Mouse (Mus musculus) heart, postnatal 36 days (tissue): ENCODE results near the gene Resp18. TPM values are rescaled to one million over a fixed set of nuclear protein-coding genes. Genes with fewer than 3 reads are reported as not detected.

ENCODE experiments used
- DNase-seq, 2 experiments: peaks; one replicate each; pipeline ENCODE4 v3.0.0; 2021 to 2022
- intact Hi-C: fragments of 180-260 bp; cut with DNase I; formaldehyde crosslinking; loops from one replicate; pipeline ENCODE4 v1.15.1; 2025
- total RNA-seq, 2 experiments: library from RNA; stranded (reverse); gene quantifications; 2 replicates each; pipeline ENCODE4 v1.2.3; 2021

The Resp18 gene
- total RNA-seq, 2 experiments from 2014 or later = not detected

DNA sequence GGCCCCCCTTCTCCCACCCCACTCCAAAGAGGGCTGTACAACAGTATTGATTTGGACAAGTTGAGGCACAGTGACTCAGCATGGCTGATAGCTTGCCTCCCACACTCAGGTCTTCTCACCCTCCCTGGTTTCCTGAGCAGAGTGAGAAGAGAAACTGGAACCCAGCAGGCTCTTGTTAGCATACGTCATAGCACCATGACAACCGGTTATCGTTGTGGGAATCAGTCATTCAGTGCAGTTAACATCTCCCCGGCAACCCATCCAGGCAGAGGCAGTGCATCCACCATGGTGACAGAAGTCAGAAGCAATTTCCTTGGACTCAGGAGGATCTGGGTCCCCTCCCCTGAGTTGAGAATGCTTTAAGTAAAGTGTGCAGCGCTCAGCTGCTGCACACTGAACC lies 4.8 kb upstream of the Resp18 start:
- DNase-seq = no peak
- intact Hi-C loops = no loop called here

DNA sequence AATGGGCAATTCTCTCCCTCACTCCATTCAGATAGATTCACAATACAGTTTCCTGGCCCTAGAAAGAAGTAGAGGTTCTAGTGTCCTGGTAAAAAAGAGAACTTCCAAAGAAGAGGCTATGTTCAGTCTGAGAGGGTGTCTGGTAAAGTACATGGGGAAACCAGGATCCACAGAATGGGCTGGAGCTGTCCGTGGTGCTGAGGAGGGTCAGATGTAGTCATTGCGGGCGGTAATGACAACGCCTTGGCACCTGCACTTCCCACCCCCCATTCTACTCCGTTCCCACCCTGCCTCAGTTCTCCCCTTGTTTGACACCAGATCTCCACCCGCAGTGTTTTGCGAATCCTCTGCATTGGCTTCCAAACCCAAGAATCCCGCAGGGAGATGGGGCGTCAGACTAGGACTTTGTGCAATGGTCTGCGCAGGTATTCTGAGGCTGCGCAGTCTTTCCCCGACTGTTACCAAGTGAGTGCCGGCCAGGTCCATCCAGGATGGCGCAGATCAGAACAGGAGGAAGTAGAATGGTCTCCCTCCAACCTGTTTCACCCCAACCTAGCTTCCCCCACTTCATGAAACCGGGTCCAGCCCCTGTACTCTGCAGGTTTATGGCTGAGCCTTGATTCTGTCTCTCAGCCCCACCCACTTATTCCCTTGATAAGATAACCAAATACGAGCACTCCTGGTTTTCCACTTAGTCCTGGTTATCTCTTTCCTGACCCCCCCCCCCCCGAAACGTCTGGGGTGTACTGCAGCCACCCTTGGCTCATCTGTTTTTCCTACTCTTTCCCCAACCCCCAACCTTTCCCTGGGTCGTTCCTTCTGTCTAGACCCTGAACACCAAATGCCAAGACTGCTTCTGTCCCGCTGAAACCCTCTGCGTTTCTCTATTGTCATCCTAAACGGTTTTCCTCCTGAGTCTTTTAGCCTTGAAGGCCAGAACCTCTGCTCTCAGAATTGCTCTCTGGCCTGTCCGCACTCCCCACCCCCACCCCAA lies 723 bp downstream of the Resp18 start:
- DNase-seq = peak; percentile 30 to 63
- intact Hi-C loops = loop anchor here (10.0 kb wide), 1 partner anchor 353 kb away; no protein-coding TSS in a partner anchor

DNA sequence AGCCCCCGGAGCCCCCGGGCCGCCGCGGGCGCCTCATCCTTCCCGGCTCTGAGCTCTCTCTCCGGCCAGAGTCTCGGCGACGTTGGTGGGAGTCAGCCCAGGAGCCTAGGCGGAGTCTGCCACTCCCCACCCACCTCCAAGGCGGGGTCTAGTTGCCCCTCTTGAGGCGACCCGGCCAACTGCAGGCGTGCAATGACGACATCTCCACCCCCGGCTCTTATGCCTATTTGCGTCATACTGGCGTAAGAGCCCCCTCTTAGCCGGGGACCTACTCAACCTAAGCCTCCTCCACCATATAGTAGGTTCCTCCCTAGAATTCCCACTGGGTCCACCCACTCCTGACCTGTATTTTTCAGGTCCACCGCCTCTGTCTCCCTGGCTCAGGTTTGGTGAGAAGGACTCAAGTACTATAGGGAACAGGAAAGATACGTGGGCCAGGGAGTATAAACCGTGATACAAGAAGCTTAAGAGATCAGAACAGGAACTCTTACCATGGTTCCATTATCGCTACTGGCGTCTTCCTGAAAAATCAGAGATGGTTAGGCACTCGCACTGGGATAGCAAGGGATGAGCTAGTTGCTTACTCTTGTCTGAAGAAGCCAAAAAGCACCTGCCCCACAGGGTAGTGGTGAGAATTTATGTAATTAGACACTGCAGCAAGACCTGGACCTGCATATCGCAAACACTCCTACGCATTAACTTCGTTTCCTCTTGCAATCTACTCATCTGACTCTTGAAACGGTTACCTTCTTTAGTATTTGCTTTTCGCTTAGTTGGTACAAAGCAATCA lies 13.9 kb downstream of the Resp18 start, which contains the start of gene Ptprn:
Gene Ptprn (minus strand): TSS at position 412 of the 790 bp plus-strand sequence.
- DNase-seq = no peak
- intact Hi-C loops = no loop called here

DNA sequence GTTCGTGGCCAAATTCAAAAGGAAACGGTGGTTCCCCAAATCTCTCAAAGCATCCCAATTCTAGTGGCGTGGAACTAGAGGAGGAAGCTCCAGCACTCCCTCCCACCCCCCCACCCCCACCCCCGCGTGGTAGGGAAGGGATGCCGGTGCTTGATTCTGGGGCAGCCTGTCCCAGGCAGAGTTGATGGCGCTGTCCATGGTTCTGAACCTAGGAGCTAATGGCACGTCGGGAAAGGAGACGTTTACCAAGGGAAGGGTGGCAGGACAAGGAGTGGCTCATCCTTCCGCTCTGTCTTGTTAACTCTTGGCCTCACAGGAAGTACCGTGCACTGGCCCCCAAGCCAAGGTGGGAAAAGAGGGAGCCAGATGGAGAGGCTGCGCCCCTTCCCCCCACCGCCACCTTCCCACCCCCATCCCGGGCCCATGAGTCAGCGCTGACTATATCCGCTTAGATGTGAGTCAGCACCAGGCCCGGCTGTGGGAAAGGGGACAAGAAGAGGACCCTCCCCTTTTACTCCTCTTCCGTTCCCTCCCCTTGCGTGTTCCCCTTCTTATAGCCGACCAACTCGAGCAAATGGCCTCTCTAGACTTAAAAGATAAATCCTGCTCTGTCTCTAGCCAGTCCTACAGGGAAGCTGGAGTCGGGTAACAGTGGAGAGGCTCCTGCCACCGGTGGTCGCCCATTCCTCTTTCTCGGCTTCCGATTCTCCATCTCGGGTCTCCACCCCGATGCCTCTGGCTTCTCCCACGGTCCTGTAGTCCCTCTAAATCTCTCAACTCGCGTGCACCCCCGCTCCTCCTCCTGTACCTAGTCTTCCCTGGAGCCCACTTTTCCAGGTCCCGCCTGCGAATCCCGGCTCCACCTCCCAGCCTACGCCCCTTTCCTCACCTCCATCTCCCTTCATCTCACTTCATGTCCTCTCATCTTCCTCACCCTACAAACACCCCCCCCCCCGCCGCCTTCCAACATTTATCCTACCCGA lies 15.0 kb downstream of the Resp18 start:
- intact Hi-C loops = no loop called here
- DNase-seq = peak in 1 of 2 experiments; percentile 72

DNA sequence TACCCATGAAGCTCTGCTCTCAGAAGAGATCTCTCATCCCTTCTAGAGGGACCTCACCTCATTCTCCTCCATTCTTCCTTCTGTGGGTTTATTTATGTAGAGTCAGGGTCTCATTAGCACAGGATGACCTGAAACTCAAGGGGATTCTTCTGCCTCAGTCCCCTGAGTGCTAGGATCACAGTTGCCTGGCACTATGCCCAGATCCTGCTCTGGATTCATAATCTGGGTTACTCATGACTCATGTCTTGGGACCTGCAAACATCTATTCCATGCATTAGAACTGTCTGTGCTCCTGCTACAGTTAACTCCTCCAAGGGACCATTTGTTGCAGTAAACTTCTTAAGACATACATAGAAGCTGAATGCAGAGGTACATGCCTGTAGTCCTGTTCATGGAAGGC lies 16.9 kb downstream of the Resp18 start:
- no peak for DNase-seq
- intact Hi-C loops = no loop called here

DNA sequence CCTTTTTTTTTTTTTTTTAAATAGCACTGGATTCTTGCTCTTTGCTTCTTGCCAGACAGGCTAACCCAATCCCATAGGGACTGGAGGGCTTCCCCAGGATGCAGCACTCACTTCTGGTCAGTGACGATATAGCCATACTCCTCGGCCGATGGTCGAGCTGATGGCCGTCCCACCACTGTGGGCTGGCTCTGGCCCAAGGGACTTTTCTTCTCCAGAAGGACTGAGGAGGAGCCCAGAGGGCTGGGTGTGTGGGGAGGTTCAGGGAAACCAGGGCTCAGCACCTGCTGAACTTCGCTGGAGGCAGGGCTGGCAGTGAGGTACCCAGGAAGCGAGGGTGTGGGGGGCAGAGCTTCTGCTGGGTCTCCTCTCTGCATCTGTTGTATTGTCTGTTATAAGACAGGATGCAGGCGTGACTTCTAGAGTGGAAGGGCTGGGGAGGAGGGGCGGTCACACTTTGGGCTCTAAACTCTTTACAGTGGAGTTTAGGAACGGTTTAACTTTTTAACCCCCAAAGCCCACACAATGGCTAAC lies 22.6 kb downstream of the Resp18 start:
- no peak for DNase-seq
- intact Hi-C loops = loop anchor here (10.0 kb wide), 1 partner anchor 291 kb away; no protein-coding TSS in a partner anchor

DNA sequence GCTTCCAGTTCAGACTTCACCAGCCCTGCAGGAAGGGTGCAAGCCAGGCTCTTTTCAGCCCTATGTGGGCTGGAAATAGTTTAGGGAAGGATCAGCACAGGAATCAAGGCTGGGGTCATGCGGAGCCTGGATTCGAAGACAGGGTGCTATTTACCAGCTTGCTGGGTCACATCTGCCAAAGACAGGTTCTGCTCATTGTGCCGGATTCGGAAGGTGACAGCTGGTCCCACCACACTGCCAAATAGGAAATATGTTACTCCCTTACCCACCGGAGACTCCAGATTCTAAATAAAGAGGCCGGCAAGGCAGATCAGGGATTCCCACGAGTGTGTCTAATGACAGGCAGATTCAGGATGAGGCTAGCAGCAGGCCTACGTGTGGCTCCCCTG lies 23.6 kb downstream of the Resp18 start:
- no peak for DNase-seq
- intact Hi-C loops = loop anchor here (5.0 to 10.0 kb wide), 2 partner anchors 72 to 290 kb away; partner anchors contain the start of gene Abcb6

DNA sequence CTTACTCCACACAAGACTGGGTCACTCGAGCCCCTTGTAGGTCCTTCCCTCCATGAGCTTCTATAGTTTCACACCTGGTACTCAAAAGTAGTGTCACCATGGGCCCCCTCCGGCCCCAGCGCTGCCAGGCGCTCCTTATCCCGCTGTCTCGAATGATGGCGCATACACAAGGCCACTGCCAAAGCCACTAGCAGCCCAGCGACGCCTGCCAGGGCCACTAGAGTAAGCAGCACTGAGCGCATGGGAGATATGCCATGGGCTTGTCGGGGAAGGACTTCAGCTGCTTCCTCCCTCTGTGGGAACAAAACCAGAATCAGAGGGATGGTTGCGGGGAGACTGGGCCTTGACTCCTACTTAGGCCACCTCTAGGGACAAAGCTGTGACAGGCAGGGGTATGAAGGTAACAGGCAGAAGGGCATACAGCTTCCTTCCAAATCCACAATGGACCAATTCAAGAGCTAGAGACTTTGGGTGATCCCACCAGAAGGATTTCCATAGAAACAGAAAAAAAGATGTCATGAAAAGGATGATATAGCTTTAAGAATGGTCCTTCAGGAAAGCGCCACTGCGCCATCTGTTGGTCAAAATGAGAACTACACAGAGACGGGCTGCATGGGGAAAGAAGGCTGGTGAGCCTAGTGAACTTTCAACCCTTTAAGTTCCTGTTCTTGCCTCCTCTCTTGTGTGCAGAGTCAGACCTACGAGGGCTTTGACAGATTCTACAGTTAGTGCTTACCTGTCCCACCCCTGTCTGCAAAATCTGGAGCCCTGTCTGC lies 24.2 kb downstream of the Resp18 start:
- peak; percentile 83 to 93 for DNase-seq
- intact Hi-C loops = loop anchor here (5.0 to 10.0 kb wide), 2 partner anchors 72 to 289 kb away; partner anchors contain the start of gene Abcb6

DNA sequence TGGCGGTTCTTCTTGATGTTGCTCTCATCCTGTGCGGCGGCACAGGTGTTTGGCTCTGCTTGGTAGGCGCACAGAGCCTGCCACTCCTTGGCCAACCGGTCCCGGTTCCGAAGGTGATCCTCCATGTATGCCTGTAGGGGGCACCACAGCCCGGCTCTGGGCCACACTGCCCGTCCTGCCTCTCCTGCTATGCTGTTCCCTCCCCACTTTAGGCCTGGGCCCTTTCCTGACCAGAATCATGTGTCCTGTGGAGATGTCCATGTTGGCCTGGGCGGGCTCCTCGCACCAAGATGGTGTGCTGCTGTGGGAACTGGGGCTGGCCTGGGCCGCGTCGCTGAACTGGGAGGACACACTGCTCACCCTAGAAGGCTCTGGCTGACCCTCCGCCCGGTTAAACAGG lies 25.2 kb downstream of the Resp18 start:
- intact Hi-C loops = loop anchor here (5.0 to 10.0 kb wide), 2 partner anchors 71 to 288 kb away; partner anchors contain the start of gene Abcb6
- no peak for DNase-seq

DNA sequence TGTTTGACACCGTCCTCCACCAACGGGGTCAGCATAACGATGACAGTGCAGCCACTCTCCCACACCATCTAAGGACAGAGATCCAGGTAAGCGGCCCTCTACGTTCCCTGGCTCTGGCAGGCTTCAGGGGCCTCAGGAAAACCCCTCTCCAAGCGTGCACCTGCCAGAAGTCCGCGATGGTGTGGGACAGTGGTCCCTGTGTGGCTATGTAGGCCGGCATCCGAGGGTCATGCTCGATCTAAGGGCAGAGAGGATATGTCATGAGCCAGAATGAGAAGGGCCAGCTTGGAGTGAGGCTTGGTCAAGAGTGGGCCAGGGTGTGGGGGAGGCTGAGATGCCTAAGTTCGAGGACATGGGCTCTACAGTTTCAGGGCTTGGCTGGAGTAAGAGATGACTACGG lies 25.9 kb downstream of the Resp18 start:
- intact Hi-C loops = loop anchor here (5.0 to 10.0 kb wide), 2 partner anchors 70 to 288 kb away; partner anchors contain the start of gene Abcb6
- DNase-seq = no peak

DNA sequence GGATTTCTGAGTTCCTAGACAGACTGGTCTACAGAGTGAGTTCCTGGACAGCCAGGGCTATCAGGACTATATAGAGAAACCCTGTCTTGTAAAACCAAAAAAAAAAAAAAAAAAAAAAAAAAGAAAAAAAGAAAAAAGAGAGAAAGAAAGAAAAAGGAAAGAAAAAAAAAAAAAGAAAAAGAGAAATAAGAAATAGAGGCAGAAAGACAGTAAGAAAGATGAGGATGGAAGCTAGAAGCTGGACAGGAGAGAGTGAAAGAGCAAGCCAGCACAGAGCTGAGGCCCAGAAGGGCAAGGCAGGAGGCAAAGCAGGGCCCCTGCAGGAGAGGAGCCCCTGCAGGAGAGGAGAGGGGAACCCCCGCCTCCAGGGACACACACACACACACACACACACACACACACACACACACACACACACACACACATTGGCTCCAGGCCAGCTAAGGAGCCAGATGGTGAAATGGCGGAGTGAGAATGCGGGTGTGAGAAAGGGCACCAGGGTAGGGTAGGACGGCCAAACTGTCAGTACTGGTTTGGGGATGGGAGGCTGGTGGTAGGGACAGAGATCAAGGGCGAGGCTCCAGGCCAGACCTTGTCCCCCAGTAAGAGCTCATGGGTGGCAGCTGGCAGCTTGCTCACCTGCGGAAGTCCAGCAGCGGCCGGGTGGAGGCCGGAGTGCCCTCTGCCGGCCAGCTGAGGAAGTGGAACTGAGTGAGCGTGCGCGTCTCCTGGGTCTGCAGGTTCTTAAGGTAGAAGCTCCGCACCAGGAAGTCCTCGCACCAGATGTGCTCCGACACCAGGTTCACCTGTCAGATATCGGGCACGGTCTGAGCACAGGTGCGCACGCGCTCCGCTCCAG lies 26.9 kb downstream of the Resp18 start:
- intact Hi-C loops = loop anchor here (1.0 to 10.0 kb wide), 3 partner anchors 17 to 287 kb away; partner anchors contain the start of gene Abcb6
- peak; percentile 81 to 84 for DNase-seq

DNA sequence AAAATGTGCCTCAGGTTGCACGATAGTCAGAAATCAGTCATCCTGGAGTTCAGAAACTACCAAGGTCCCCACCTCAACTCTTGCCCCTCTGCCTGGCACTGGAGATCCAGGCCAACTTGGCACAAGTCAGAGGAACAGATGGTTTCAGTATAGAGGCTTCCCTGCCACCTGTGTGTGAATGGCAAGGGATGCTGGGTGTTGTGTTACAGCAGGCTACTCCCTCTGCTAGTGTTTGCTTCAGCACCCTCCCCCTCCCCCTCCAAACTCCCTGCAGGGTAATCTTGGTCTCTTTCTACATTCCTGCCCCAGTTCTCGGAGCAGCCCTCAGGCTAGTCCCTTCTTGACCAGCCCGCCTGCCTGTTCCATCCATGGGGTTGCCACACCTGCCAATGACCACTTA lies 27.7 kb downstream of the Resp18 start:
- intact Hi-C loops = loop anchor here (5.0 to 10.0 kb wide), 2 partner anchors 68 to 286 kb away; partner anchors contain the start of gene Abcb6
- DNase-seq = no peak

DNA sequence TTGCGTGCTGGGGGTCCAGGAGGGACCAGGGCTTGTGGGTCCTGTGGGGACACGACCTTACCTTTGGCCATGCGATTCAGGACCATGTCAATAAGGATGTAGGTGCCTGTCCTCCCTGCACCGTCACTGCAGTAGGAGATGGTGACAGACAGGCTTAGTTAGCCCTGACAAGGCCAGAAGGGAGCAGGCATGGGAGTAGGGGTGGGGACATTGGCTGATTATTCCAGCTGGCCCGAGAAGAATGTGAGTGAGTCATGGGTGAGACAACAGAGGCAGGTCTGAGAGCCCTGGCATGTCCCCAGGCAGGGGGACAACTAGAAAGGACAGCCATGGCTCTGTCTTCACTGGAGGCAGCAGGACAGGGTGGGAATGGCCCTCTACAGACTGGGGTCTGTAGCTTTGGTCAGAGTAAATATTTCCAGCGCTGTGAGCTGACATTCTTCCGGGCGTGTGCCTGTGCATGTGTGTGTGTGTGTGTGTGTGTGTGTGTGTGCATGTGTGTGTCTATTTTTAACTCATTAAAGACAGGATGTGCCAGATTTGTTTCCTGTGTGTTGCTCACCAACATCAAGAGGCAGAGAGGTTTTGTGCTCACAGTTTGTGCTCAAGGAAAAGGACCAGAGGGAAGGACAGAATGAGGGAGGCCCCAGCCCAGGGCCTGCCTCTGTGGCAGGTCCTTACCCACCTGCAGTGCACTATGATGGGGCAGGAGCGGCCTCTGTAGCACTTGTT lies 30.0 kb downstream of the Resp18 start:
- peak; percentile 54 to 68 for DNase-seq
- intact Hi-C loops = no loop called here

DNA sequence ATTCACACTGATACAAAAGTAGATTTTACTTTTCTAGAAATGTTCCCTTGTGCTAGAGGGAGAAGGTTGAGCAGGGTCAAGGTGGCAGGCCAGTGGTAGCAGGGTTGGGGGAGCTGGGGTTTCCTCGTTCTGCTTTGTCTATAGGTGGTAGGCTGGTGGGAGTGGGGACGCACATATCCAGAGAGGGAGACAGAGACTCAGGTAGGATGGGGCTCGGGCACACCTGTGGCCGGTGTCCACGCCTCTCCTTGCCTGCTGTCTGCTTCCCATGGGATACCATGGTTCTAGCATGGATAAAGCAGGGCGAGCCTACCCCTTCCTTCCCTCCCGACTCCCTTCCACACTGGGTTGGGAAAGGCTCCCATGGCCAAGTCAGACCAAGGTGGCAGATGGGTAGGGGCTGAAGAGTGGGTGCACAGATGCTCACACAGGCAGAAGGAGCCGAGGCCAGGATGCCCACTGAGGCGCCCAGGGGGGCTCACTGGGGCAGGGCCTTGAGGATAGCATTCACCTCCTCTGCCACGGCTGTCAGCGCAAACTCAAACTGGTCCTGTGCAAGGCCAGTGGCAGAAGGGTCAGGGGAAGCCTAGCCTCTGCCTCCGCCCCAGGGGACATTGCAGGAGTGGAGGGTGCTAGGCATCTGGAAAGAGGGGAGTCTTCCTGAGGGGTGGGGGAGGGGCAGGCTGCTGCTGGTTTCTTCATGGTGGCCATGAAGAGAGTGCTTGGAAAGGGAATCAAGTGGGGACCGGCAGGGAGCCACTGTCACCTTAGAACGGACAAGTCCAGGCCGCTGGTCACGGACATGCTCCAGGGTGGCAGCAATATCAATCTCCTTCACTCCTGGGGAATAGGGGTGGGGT lies 30.9 kb downstream of the Resp18 start:
- DNase-seq = peak in 1 of 2 experiments; percentile 20
- intact Hi-C loops = no loop called here

DNA sequence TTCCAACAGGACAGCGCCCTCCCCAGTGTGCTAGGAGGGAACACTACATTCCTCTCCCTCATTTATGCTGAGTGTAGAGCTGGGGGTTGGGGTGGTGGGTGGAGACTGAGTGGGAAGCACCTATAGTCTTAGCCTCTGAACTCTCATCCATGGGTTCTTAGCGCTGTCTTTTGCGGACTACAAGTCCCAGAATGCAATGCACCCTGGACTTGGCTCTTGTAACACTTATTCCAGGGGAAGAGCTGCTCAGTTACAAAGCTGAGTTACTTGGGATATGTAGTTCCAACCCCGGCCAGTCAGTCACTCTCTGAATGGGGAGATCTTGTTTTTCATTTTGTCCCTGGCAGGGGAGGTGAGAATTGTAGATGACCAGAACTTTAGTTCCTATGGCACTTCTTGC lies 33.4 kb downstream of the Resp18 start:
- intact Hi-C loops = no loop called here
- peak in 1 of 2 experiments; percentile 39 for DNase-seq
